Mouse (Mus musculus): Measurements from ENCODE around the gene Fam8a1.

GRCm38 (mm10) chr13:46653671-46654070 lies 15.7 kb upstream of the Fam8a1 start:
- TF ChIP-seq CTCF (IDR thresholded peaks at IDR 0.05; ENCODE audit: insufficient read depth, low read length) (no peak), POLR2A (IDR thresholded peaks at IDR 0.05; ENCODE audit: borderline replicate concordance, extremely low read depth, low read depth, low read length) (no peak)
